Mouse (Mus musculus) ES-E14 (cell line): ENCODE results near the gene Recql5. TPM values are rescaled to one million over a fixed set of nuclear protein-coding genes. Genes with fewer than 3 reads are reported as not detected.
A peak's percentile ranks its signal among the peaks of the same experiment; 100 is the strongest.

ENCODE experiments used
- DNase-seq: peaks from one replicate; pipeline ENCODE4 v3.0.0-alpha.2; 2013; ENCODE audit warnings: low read depth, low spot score
- H3K27ac ChIP-seq: 2 replicates; pipeline ENCODE4 v1.5.1; 2012; ENCODE audit warnings: low read depth, mild to moderate bottlenecking, low read length, moderate library complexity, mixed read lengths; ENCODE audit not compliant: poor library complexity, insufficient read depth, severe bottlenecking
- H3K36me3 ChIP-seq: 2 replicates; pipeline ENCODE4 v1.6.1; 2012; ENCODE audit warnings: mild to moderate bottlenecking, low read length, moderate library complexity, mixed read lengths; ENCODE audit not compliant: control insufficient read depth, poor library complexity, insufficient read depth, severe bottlenecking
- H3K4me1 ChIP-seq, 2 experiments: fragments of 150-350 bp in 1 of 2; sonication (generic) in 1 of 2; 2 replicates each; pipeline ENCODE4 v1.6.1; 2012; ENCODE audit warnings: low read length in 2 of 2, mild to moderate bottlenecking in 1 of 2, mixed read lengths in 1 of 2; ENCODE audit not compliant: control insufficient read depth in 2 of 2, insufficient read depth in 2 of 2, poor library complexity in 1 of 2
- H3K4me3 ChIP-seq, 2 experiments: fragments of 150-350 bp in 1 of 2; sonication (generic) in 1 of 2; 2 replicates each; pipeline ENCODE4 v1.5.1; 2012; ENCODE audit warnings: low read length in 2 of 2, low read depth in 1 of 2, mild to moderate bottlenecking in 1 of 2, mixed read lengths in 1 of 2; ENCODE audit not compliant: insufficient read depth in 1 of 2, poor library complexity in 1 of 2, severe bottlenecking in 1 of 2
- H3K9ac ChIP-seq: 2 replicates; pipeline ENCODE4 v1.6.1; 2012; ENCODE audit warnings: low read depth, mild to moderate bottlenecking, low read length, mixed read lengths; ENCODE audit not compliant: poor library complexity, insufficient read depth, severe bottlenecking
- H3K9me3 ChIP-seq: fragments of 150-350 bp; sonication (generic); 2 replicates; pipeline ENCODE4 v1.6.1; 2012; ENCODE audit warnings: low read depth, mild to moderate bottlenecking, low read length; ENCODE audit not compliant: control insufficient read depth, insufficient read depth
- CHD2 ChIP-seq: IDR thresholded peaks from 2 replicates; pipeline ENCODE4 v1.6.1; 2014; ENCODE audit warnings: mild to moderate bottlenecking, low read depth, low read length, inconsistent platforms
- HCFC1 ChIP-seq: IDR thresholded peaks from 2 replicates; pipeline ENCODE4 v1.6.1; 2012; ENCODE audit warnings: low read length, inconsistent platforms, borderline replicate concordance; ENCODE audit not compliant: insufficient read depth
- MAFK ChIP-seq: IDR thresholded peaks from 2 replicates; pipeline ENCODE4 v1.6.1; 2014; ENCODE audit warnings: mild to moderate bottlenecking, low read depth, low read length, inconsistent platforms; ENCODE audit not compliant: insufficient read depth
- ZC3H11A ChIP-seq: IDR thresholded peaks from 2 replicates; pipeline ENCODE4 v1.6.1; 2012; ENCODE audit warnings: low read depth, mild to moderate bottlenecking, inconsistent platforms, low read length, borderline replicate concordance
- ZNF384 ChIP-seq: IDR thresholded peaks from 2 replicates; pipeline ENCODE4 v1.6.1; 2012; ENCODE audit warnings: low read depth, low read length, inconsistent platforms
- in situ Hi-C, 2 experiments: fragments of 600-800 bp; cut with MboI; formaldehyde crosslinking; loops; one replicate each; pipeline ENCODE4 v1.15.1; 2025; ENCODE audit warnings: low sequenced_read_pairs in 2 of 2, inconsistent platforms in 1 of 2; ENCODE audit not compliant: unreplicated experiment in 2 of 2
- total RNA-seq: library from RNA; depleted of rRNA; stranded (reverse); fragments of 300-350 nt; gene quantifications from 2 replicates; pipeline ENCODE4 v1.2.3, GENCODE M21; 2012; rRNA removed

The Recql5 gene
- 28.0 and 40.8 TPM in 2 replicates for total RNA-seq

DNA sequence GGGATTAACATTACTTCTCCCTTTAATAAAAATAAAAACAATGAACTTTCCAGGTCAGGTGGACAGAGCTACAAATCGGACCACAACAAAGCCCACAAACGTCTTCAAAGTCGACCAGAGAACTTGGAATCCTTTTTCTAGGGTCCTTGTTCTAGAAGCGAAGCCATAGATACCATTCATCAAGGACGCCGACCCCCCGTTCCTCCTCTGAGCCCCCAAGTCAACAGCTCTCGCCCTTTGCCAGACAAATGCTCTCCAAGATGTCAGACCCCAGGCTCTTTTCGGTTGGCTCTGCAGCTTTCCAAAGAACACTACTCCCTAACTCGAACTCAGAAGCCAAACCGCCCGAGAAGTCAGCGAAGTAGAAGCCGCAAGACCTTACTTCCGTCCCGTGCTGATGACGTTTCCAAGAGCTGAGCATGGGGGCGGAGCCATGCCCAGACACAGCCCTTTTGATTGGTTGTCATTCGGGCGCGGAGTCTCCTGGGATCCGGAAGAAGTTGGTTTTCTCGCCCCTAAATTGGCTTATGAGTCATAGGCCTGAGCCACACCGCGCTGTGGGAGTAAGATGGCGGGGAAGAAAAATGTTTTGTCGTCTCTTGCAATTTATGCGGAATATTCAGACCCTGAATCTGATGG is at the start of gene Recql5, which contains the start of gene Sap30bp:
Gene Recql5, minus strand, starts transcription at position 370 of the 639 bp plus-strand sequence.
Gene Sap30bp, plus strand, starts transcription at position 175 of the 639 bp plus-strand sequence.
- Histone ChIP-seq H3K27ac (no peak within 1 kb of the TSS), H3K9me3 (no peaks in the 10 kb centered on the region), H3K4me3 (peak within 1 kb of the TSS; percentile 82 to 92), H3K9ac (peak within 1 kb of the TSS; percentile 89), H3K36me3 (peaks cover 7% of the 10 kb centered on the region; the same call in 1 of the 2 replicates), H3K4me1 (0 out of 4 replicates have a peak, but pooled peaks cover 0 to 7% of the 10 kb centered on the region in 2 experiments)
- in situ Hi-C loops = no loop called here
- DNase-seq = peak; percentile 99
- no peak for TF ChIP-seq CHD2
- peak; percentile 79 for TF ChIP-seq HCFC1
- TF ChIP-seq ZNF384 = no peak

- Histone ChIP-seq H3K9ac (no peak overlapping the region), H3K36me3 (no peaks in the 10 kb centered on the region), H3K4me3 (no peak overlapping the region), H3K9me3 (no peaks in the 10 kb centered on the region), H3K4me1 (peaks cover 0 to 11% of the 10 kb centered on the region in 2 experiments; a peak in 1 of 4 replicates), H3K27ac (no peak overlapping the region)
- in situ Hi-C loops = no loop called here
- TF ChIP-seq MAFK = no peak
- no peak for TF ChIP-seq CHD2
- TF ChIP-seq ZNF384 = no peak
- no peak for TF ChIP-seq ZC3H11A
- TF ChIP-seq HCFC1 = no peak
- no peak for DNase-seq
Measured at GRCm38 (mm10) chr11:115982472-115982871, 49.2 kb upstream of the Recql5 start.

DNA sequence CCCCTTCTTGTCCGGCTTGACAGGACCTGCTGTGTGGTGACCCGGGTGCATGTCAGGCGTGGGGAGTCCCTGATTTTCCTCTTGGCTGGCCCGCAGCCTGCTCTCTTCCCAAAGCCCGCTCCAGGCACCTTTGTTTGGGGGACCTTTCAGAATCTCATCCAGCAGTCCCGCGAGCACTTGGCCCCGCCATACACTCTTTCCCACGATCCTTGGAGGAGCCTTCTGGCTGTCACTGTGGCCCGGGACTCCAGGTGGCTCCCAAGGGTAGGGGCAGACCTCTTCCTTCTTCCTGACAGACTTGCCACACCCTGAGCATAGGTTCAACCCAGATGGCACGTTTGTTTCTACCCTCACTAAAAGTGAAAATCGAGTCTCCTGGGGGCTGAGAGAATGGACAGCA is 42.3 kb upstream of the Recql5 start:
- peak overlapping the region; percentile 53; the same call in 1 of the 2 replicates for H3K9ac ChIP-seq
- H3K9me3 ChIP-seq = no peaks in the 10 kb centered on the region
- H3K4me1 ChIP-seq = peaks cover 10 to 16% of the 10 kb centered on the region in 2 experiments; a peak in 3 of 4 replicates
- TF ChIP-seq CHD2 (0 out of 2 replicates have a peak, but pooled peaks have one; percentile 14), ZNF384 (no peak)
- in situ Hi-C loops = no loop called here
- no peak overlapping the region for H3K27ac ChIP-seq
- peak overlapping the region; percentile 67 to 79; a peak in 3 of 4 replicates for H3K4me3 ChIP-seq
- no peaks in the 10 kb centered on the region for H3K36me3 ChIP-seq
- DNase-seq = no peak

DNA sequence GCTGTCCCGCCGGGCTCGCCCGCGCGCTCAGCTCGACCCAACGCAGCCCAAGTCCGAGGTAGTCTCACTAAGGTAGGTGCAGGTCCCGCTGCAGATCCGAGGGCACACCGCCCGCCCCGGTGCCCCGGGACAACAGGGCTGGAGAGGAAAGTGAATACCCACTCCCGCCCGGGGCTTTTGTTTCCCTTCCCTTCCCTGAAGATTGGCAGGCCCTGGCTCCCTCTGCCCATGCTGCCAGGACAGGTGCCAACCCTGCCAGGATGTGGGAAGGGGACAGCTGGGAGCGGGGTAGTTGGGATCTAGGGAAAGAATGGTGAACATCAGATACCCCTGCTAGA is 41.8 kb upstream of the Recql5 start:
- Histone ChIP-seq H3K36me3 (no peaks in the 10 kb centered on the region), H3K9ac (peak overlapping the region; percentile 53), H3K4me3 (peak overlapping the region; percentile 67 to 79), H3K9me3 (no peaks in the 10 kb centered on the region), H3K27ac (no peak overlapping the region), H3K4me1 (peaks cover 11 to 19% of the 10 kb centered on the region in 2 experiments)
- in situ Hi-C loops = no loop called here
- DNase-seq = no peak
- no peak for TF ChIP-seq CHD2
- TF ChIP-seq ZC3H11A = no peak
- TF ChIP-seq ZNF384 = no peak
- TF ChIP-seq MAFK = no peak
- TF ChIP-seq HCFC1 = no peak
